Mouse (Mus musculus) heart, embryonic 16.5 days (tissue): ENCODE measurements at regions not wholly inside any gene's neighbourhood (a gene's known extent, or its start where the extent isn't known, plus 50 kb on each side); places are given as distances from the start of the nearest gene placed in this dataset.

Source experiments
- ATAC-seq: fragments of 200-750 bp; cut with Nextera tagmentation; replicated peaks from 2 replicates; pipeline ENCODE4 v1.8.0; 2017; ENCODE audit warnings: moderate number of reproducible peaks; ENCODE audit not compliant: insufficient read depth, low FRiP score; ENCODE audit errors: extremely low read depth
- H3K27ac ChIP-seq: fragments of 300-500 bp; sonication (generic); 2 replicates; pipeline ENCODE4 v1.5.1; 2014; ENCODE audit warnings: mild to moderate bottlenecking, low read length, control low read depth, moderate library complexity
- H3K27me3 ChIP-seq: fragments of 300-500 bp; sonication (generic); 2 replicates; pipeline ENCODE4 v1.6.1; 2014; ENCODE audit warnings: low read length, mixed read lengths; ENCODE audit not compliant: control insufficient read depth, insufficient read depth
- H3K36me3 ChIP-seq: fragments of 300-500 bp; sonication (generic); 2 replicates; pipeline ENCODE4 v1.6.1; 2014; ENCODE audit not compliant: control insufficient read depth, insufficient read depth
- H3K4me1 ChIP-seq: fragments of 300-500 bp; sonication (generic); 2 replicates; pipeline ENCODE4 v1.6.1; 2014; ENCODE audit warnings: low read length, mixed read lengths; ENCODE audit not compliant: control insufficient read depth, insufficient read depth
- H3K4me2 ChIP-seq: fragments of 300-500 bp; sonication (generic); 2 replicates; pipeline ENCODE4 v1.6.1; 2014; ENCODE audit warnings: low read depth, mild to moderate bottlenecking, control low read depth, low read length
- H3K4me3 ChIP-seq: fragments of 300-500 bp; sonication (generic); 2 replicates; pipeline ENCODE4 v1.5.1; 2014; ENCODE audit warnings: mild to moderate bottlenecking, control low read depth, low read length
- H3K9ac ChIP-seq: fragments of 300-500 bp; sonication (generic); 2 replicates; pipeline ENCODE4 v1.6.1; 2014; ENCODE audit warnings: low read length, control low read depth
- H3K9me3 ChIP-seq: fragments of 300-500 bp; sonication (generic); replicated peaks from 2 replicates; pipeline ENCODE4 v1.6.1; 2016; ENCODE audit warnings: low read length; ENCODE audit not compliant: control insufficient read depth
- WGBS: fragments of 180-500 bp; shearing (Covaris S2); extraction: QIAGEN DNeasy Blood & Tissue Kit; methylation state at CpG from one replicate; pipeline ENCODE4 v1.1.7; 2014; 5-methylcytosine and 5-hydroxymethylcytosine counted together

DNA sequence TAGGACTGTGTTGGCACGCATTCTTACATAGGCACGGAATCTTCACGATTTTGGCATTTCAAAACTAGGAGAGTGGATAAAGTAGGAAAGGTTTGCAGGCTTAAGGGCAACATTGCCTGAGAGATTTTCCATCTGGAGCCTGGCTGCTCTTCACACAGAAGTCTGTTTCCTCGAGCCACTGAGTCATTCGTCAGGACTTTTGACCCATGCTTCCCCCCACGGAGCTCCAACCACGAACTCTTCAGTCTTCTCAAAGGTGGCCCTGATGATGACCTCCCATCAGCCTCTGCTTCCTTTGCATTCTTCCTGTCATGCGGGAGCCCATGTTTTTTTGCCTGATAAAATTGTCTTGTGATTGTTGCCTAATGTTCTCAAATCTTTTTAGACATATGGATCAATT lies 365.5 kb upstream of the Slc35b3 start:
- no peaks in the 10 kb centered on the region for H3K4me1 ChIP-seq
- H3K9ac ChIP-seq = no peak overlapping the region
- no peak overlapping the region for H3K4me2 ChIP-seq
- no peaks in the 10 kb centered on the region for H3K36me3 ChIP-seq
- WGBS = 60% methylated on average over 8 of the region's 8 CpGs
- H3K27ac ChIP-seq = no peak overlapping the region
- no peaks in the 10 kb centered on the region for H3K9me3 ChIP-seq
- no peak overlapping the region for H3K4me3 ChIP-seq
- H3K27me3 ChIP-seq = no peaks in the 10 kb centered on the region
- ATAC-seq = no peak

DNA sequence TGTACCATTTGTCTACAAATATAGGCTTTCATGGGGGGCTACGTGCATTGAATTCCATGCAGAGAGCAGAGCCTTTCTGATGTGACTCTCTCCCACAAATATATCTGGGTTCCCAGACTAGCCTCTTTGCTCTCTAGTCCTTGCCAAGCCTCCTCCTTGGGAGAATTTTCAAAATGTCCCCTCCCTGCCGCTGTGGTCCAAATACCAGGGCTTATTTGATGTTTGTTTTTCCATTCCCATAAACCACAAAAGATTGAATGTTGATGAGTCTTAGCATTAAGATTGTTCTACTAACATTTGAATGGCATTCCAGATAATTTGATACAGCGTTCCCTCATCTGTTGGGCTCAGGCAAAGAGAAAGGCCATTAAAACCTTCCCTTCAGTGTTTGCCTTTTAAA lies 360.4 kb upstream of the Slc35b3 start:
- Histone ChIP-seq H3K9me3 (no peaks in the 10 kb centered on the region), H3K4me2 (no peak overlapping the region), H3K4me1 (no peaks in the 10 kb centered on the region), H3K27ac (no peak overlapping the region), H3K36me3 (no peaks in the 10 kb centered on the region), H3K4me3 (no peak overlapping the region), H3K27me3 (no peaks in the 10 kb centered on the region), H3K9ac (no peak overlapping the region)
- 79% methylated on average over 3 of the region's 3 CpGs for WGBS
- no peak for ATAC-seq

DNA sequence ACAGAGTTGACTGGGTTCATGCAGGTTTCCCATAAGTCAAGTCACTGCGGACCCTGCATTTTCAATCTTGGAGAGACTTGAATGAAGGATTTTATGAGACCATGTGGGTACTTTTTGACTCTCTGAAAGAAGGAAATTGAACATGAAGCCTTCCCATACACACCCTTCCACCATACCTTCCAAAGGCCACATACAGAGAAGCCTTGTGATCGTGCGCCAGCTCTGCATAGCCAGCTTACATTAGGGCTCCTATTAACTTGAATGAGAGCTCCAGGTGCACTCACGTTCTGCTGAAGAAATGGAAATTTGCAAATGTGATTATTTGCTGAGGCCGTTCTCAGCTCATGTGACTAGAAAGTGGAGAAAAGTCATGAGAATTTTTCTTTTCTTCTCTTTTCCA lies 349.1 kb upstream of the Slc35b3 start:
- no peak overlapping the region for H3K4me3 ChIP-seq
- no peak overlapping the region for H3K27ac ChIP-seq
- no peaks in the 10 kb centered on the region for H3K9me3 ChIP-seq
- H3K27me3 ChIP-seq = no peaks in the 10 kb centered on the region
- no peak overlapping the region for H3K9ac ChIP-seq
- WGBS = 91% methylated on average over 5 of the region's 5 CpGs
- H3K36me3 ChIP-seq = no peaks in the 10 kb centered on the region
- no peak overlapping the region for H3K4me2 ChIP-seq
- ATAC-seq = no peak
- no peaks in the 10 kb centered on the region for H3K4me1 ChIP-seq

DNA sequence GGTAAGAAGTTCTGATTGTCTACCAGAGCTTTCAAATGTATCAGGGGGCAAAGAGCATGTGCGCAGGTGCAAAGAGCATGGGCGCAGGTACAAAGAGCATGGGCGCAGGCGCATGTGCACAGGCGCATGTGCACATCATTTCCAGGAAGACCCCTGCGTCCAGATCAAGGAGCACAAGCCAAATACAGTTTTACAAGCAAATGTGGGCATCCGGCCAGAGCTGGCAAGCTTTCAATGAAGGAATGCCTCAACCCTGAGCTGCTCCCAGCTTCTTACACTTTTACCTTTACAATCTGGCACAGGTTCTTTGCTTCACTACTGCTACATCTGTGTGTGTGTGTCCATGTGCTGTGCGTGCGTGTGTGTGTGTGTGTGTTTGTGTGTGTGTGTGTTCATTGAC lies 347.2 kb upstream of the Slc35b3 start:
- Histone ChIP-seq H3K27ac (no peak overlapping the region), H3K9ac (no peak overlapping the region), H3K27me3 (no peaks in the 10 kb centered on the region), H3K9me3 (no peaks in the 10 kb centered on the region), H3K4me3 (no peak overlapping the region), H3K36me3 (no peaks in the 10 kb centered on the region), H3K4me2 (no peak overlapping the region), H3K4me1 (no peaks in the 10 kb centered on the region)
- no peak for ATAC-seq
- WGBS = 75% methylated on average over 9 of the region's 9 CpGs

DNA sequence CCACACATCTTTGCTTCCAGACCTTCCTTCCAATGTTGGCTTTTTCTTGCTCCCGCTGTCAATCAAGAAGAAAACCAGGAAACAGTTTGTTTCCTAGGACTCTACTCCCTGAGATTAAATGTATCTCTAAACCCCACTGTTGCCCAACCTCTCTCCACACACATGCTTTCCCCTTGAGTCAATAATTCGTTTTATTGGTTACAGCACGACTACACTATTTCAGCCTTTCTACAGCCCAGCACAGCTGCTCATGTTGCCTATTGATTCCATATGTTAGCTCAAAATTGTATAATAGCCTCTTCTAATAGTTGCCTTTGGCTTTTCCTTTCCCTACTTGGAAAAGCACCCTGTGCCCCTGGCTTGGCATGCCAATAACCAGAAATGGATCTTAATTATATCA lies 346.2 kb upstream of the Slc35b3 start:
- Histone ChIP-seq H3K9me3 (no peaks in the 10 kb centered on the region), H3K27me3 (no peaks in the 10 kb centered on the region), H3K36me3 (no peaks in the 10 kb centered on the region), H3K9ac (no peak overlapping the region), H3K4me3 (no peak overlapping the region), H3K4me1 (no peaks in the 10 kb centered on the region), H3K4me2 (no peak overlapping the region), H3K27ac (no peak overlapping the region)
- 72% methylated on average over 3 of the region's 3 CpGs for WGBS
- no peak for ATAC-seq

DNA sequence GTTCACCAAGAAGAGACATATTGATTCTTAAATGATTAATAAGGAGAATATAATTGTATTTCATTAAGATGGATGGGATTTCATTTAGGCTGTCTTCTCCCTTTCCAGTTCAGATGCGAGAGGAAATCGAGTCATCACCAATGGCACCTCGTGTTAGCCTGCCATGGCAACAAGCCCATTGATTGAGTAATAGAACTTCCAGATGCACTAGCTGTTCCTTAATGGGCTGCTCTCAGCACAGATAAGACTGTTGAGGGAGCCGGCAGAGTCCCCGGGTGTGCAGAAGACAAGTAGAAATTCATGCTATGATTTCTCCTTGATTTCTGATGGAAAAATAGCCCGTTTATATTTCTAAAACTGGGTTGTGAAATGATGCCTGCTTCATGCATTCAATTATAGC lies 336.5 kb upstream of the Slc35b3 start:
- Histone ChIP-seq H3K4me2 (no peak overlapping the region), H3K36me3 (no peaks in the 10 kb centered on the region), H3K9ac (no peak overlapping the region), H3K4me3 (no peak overlapping the region), H3K4me1 (no peaks in the 10 kb centered on the region), H3K27me3 (no peaks in the 10 kb centered on the region), H3K9me3 (no peaks in the 10 kb centered on the region), H3K27ac (no peak overlapping the region)
- 64% methylated on average over 6 of the region's 6 CpGs for whole genome bisulfite sequencing
- no peak for ATAC-seq

DNA sequence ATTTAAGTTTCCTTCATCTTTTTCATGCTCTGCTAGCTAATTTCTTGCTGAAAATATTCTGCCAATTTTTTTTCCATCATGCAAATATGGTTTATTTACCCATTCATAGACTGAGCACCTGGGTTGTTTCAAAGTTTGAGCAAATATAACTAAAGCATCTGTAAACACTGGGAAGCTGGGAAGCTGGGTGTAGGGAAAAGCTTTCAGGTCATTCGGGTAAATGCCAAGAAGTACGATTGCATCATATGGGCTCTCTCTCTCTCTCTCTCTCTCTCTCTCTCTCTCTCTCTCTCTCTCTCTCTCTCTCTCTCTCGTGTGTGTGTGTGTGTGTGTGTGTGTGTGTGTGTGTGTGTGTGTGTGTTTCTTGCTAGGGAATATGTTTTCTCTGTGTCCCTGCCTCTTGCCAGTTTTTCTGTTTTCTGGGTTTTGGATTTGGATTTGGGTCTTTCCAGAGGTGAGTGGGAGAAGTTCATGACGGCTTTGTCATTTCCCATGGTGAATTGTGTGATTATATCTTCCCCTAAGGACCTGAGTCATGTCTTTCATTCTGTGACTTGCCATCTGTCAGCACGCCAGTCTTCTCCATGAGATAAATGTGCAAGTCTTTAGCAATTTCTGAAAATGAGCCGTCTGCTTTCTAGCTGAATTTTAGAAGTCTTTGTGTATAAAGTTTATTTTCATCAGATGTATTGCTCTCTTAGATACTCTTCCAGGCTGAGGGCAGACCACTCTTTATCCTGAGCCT lies 329.7 kb upstream of the Slc35b3 start:
- WGBS = 53% methylated on average over 6 of the region's 6 CpGs
- H3K27me3 ChIP-seq = no peaks in the 10 kb centered on the region
- no peak for ATAC-seq
- H3K9me3 ChIP-seq = no peaks in the 10 kb centered on the region
- no peak overlapping the region for H3K27ac ChIP-seq
- H3K4me2 ChIP-seq = no peak overlapping the region
- no peaks in the 10 kb centered on the region for H3K36me3 ChIP-seq
- no peaks in the 10 kb centered on the region for H3K4me1 ChIP-seq
- no peak overlapping the region for H3K4me3 ChIP-seq
- no peak overlapping the region for H3K9ac ChIP-seq

DNA sequence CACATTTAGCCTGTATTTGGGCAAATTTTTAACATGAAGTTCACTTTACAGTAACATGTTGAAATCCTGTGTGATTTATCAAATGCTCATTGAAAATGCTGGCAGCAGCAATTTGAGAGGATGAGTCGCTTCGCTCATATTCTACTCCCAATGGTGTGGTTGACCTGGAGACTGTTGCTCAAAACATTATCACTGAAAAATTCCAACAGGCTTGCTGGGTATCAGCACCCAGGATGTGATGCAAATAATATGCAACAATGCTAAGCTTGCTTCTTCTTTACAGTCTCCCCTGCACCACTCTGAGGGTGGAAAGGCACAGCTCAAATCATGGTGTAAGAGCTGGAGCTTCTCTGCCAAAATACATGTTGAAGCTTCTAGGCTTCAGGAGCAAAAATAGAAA lies 321.6 kb upstream of the Slc35b3 start:
- H3K4me2 ChIP-seq = no peak overlapping the region
- H3K36me3 ChIP-seq = no peaks in the 10 kb centered on the region
- no peak overlapping the region for H3K4me3 ChIP-seq
- H3K27ac ChIP-seq = no peak overlapping the region
- H3K4me1 ChIP-seq = peaks cover 2% of the 10 kb centered on the region; the same call in 1 of the 2 replicates
- no peak for ATAC-seq
- H3K27me3 ChIP-seq = no peaks in the 10 kb centered on the region
- no peaks in the 10 kb centered on the region for H3K9me3 ChIP-seq
- no peak overlapping the region for H3K9ac ChIP-seq
- 81% methylated on average over 2 of the region's 2 CpGs for WGBS

DNA sequence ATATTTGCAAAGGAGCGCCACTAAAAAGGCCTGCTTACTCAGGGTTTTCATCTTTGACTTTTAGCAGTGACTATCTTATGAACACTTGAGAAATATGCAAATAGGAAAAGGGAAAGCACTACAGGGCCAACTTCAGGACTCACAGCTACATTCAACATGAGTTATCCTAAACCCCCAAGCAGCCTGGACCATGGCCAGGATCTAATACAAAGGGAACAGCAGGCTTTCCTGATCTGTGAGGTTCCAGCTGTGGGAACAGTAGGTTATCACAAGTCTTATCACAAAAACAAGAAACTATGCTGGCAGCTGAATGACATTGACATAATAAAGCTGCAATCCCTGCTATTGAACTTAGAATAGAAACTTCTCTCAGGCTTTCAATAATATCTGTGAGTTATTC lies 317.4 kb upstream of the Slc35b3 start:
- 77% methylated on average over 1 of the region's 1 CpGs for WGBS

More for the DNA sequence above, 317.4 kb upstream of the Slc35b3 start:
- Histone ChIP-seq H3K4me3 (no peak overlapping the region), H3K4me1 (peaks cover 2% of the 10 kb centered on the region; the same call in 1 of the 2 replicates), H3K9me3 (no peaks in the 10 kb centered on the region), H3K36me3 (no peaks in the 10 kb centered on the region), H3K4me2 (no peak overlapping the region), H3K9ac (no peak overlapping the region), H3K27me3 (no peaks in the 10 kb centered on the region), H3K27ac (no peak overlapping the region)
- no peak for ATAC-seq
